Mouse (Mus musculus) urinary bladder, postnatal 14 days (tissue): ENCODE measurements around the gene Olfr424.

Source experiments
- DNase-seq: peaks from one replicate; pipeline ENCODE4 v3.0.0; 2021; ENCODE audit warnings: low spot score

Olfr424 gene

GRCm38 (mm10) chr1:174131217-174131616 lies at the start of gene Olfr424:
Gene Olfr424 (plus strand): TSS chr1:174131517.
- no peak for DNase-seq

GRCm38 (mm10) chr1:174084031-174084430 lies 47.3 kb upstream of the Olfr424 start, which contains the start of gene Olfr429:
Gene Olfr429 (plus strand): TSS chr1:174084331.
- no peak for DNase-seq

GRCm38 (mm10) chr1:174096591-174096990 lies 34.7 kb upstream of the Olfr424 start, which contains the start of gene Olfr427:
Gene Olfr427 (plus strand): TSS chr1:174096891.
- DNase-seq: no peak

GRCm38 (mm10) chr1:174103735-174104134 lies 27.6 kb upstream of the Olfr424 start:
- DNase-seq: no peak

- DNase-seq: no peak
Measured at GRCm38 (mm10) chr1:174121062-174121461, 10.3 kb upstream of the Olfr424 start, which contains the start of gene Olfr231. Gene Olfr231 (minus strand): TSS chr1:174121162.

GRCm38 (mm10) chr1:174131999-174132398 lies 682 bp downstream of the Olfr424 start:
- no peak for DNase-seq

GRCm38 (mm10) chr1:174141384-174141783 lies 10.1 kb downstream of the Olfr424 start:
- DNase-seq: no peak

GRCm38 (mm10) chr1:174146696-174147095 lies 15.4 kb downstream of the Olfr424 start:
- no peak for DNase-seq

- DNase-seq: no peak
Measured at GRCm38 (mm10) chr1:174149289-174149688, 18.0 kb downstream of the Olfr424 start.

- no peak for DNase-seq
Measured at GRCm38 (mm10) chr1:174155333-174155732, 24.0 kb downstream of the Olfr424 start, which contains the start of gene Olfr420. Gene Olfr420 (plus strand): TSS chr1:174155633.

- DNase-seq: no peak
Measured at GRCm38 (mm10) chr1:174157622-174158021, 26.3 kb downstream of the Olfr424 start.

- no peak for DNase-seq
Measured at GRCm38 (mm10) chr1:174158512-174158911, 27.2 kb downstream of the Olfr424 start.

- DNase-seq: no peak
Measured at GRCm38 (mm10) chr1:174159095-174159494, 27.8 kb downstream of the Olfr424 start.

- no peak for DNase-seq
Measured at GRCm38 (mm10) chr1:174169024-174169423, 37.7 kb downstream of the Olfr424 start.

- DNase-seq: no peak
Measured at GRCm38 (mm10) chr1:174170706-174171501, 39.6 kb downstream of the Olfr424 start.

- DNase-seq: no peak
Measured at GRCm38 (mm10) chr1:174171537-174171936, 40.2 kb downstream of the Olfr424 start.

GRCm38 (mm10) chr1:174172605-174173004 lies 41.3 kb downstream of the Olfr424 start, which contains the start of gene Spta1:
Gene Spta1 (plus strand): TSS chr1:174172776.
- no peak for DNase-seq
